Mouse (Mus musculus) megakaryocyte, embryonic 14.5 days (primary cell): ENCODE data around the gene Adh4.

Experiments used
- FLI1 ChIP-seq: IDR thresholded peaks from 2 replicates; pipeline ENCODE4 v1.6.1; 2012; ENCODE audit warnings: low read length, inconsistent platforms, mixed read lengths
- GATA1 ChIP-seq: IDR thresholded peaks from 3 replicates; pipeline ENCODE4 v1.6.1; 2012; ENCODE audit warnings: mixed read lengths, low read length, inconsistent platforms, borderline replicate concordance

GRCm38 (mm10) chr3:138381133-138381532 lies 34.1 kb upstream of the Adh4 start:
- no peak for TF ChIP-seq GATA1
- no peak for TF ChIP-seq FLI1
